Comparison of ENCODE assay signal across 10 mouse cellular contexts in the genomic region with DNA sequence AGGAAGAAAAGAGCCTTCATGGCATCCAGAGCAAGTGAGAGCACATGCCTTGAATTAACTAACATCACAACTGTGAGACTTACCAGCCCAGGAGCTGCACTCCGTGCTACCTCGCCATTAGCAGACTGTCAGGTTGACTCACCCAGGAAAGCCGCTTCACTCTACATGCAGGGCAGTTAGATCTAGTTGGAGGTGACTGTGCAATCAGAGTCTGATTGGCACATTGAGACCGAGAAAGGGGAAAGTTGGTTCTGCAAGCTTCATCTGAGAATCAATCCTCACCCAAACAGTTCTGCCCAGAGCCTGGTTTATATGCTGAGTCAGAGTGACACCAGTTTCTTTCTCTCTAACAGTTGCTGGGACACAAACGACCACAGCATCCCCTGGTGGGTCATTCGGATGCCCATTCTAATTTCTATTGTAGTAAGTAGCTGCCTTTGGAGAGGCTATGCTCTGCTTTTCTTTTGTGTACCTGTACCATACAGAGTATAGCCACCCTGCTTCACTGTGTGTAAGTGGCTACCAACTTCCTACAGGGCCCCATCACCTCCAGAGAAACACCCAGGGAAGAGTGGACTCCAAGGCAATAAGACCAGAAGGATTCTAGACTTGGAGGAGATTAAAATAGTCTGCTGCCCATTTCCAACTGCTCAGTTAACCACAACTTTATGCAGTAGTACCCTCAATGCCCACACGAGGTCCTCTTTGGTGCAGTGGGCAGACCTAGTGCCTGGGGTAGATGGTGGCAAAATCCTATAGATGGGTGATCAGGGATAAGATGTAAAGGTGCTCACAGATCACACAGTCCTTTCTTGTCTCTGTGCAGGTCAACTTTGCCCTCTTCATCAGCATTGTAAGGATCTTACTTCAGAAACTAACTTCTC.
DNase-seq lines count a peak whose midpoint lies in the region; ATAC-seq and TF ChIP-seq lines count a peak whose summit lies in the region.
"Had no signal": no experiment of that assay in that cellular context is flagged by ENCODE, and none has a peak within 500 bp of the region (broad histone marks: within the 10 kb centered on the region; RNA-seq: fewer than 3 reads in every experiment).

No protein-coding gene starts in this region.

- no peak overlapping the region for H3K9ac ChIP-seq in heart, adult 2 months (ENCODE audit: low read depth, low read length)
- no peak overlapping the region for H3K9ac ChIP-seq in kidney, embryonic 16.5 days (replicated peaks; ENCODE audit: low read length)
- H3K9ac ChIP-seq: liver, embryonic 13.5 days had no signal

- no peaks in the 10 kb centered on the region for H3K36me3 ChIP-seq in heart, adult 2 months (ENCODE audit: control insufficient read depth, insufficient read depth, low read length)
- no peaks in the 10 kb centered on the region for H3K36me3 ChIP-seq in thymus, adult 2 months (ENCODE audit: control insufficient read depth, insufficient read depth, low read length)
- H3K36me3 ChIP-seq in kidney, embryonic 16.5 days (ENCODE audit: insufficient read depth, low read length): no peaks in the 10 kb centered on the region
- H3K36me3 ChIP-seq: liver, embryonic 13.5 days had no signal

- WGBS in heart, adult 2 months: 64% methylated on average over 7 of the region's 7 CpGs
- 50% methylated on average over 7 of the region's 7 CpGs for WGBS in thymus, adult 2 months
- WGBS in kidney, embryonic 16.5 days: 76% methylated on average over 7 of the region's 7 CpGs

- intact Hi-C loops in heart, adult 2 months (cut with DNase I): no loop called here

- no peak for DNase-seq in heart, adult 2 months
- no peak for DNase-seq in heart, postnatal 4 days
- DNase-seq in thymus, adult 2 months: peak; percentile 47
- DNase-seq in thymus, adult 18-20 months: no peak
- no peak for DNase-seq in cerebellum, postnatal 36 days
- DNase-seq in ovary, adult 18-20 months (ENCODE audit: low spot score): no peak
- DNase-seq: liver, embryonic 13.5 days had no signal

- no peak for TF ChIP-seq EP300 in heart, adult 2 months (IDR thresholded peaks at IDR 0.05; ENCODE audit: insufficient read depth, low read depth, low read length)

- no peak for TF ChIP-seq POLR2A in heart, adult 2 months (IDR thresholded peaks at IDR 0.05; ENCODE audit: insufficient read depth, low read depth, low read length)
- no peak for TF ChIP-seq POLR2A in thymus, adult 2 months (IDR thresholded peaks at IDR 0.05; ENCODE audit: control insufficient read depth, extremely low read depth, insufficient read depth, low read length, poor library complexity)

- no peaks in the 10 kb centered on the region for H3K4me1 ChIP-seq in heart, adult 2 months (ENCODE audit: control insufficient read depth, insufficient read depth, low read length)
- peaks cover 2% of the 10 kb centered on the region; the same call in 1 of the 2 replicates for H3K4me1 ChIP-seq in thymus, adult 2 months (replicated peaks; ENCODE audit: control insufficient read depth, insufficient read depth, low read length)
- no peaks in the 10 kb centered on the region for H3K4me1 ChIP-seq in kidney, embryonic 16.5 days (ENCODE audit: insufficient read depth, low read length)
- H3K4me1 ChIP-seq: liver, embryonic 13.5 days had no signal

- H3K27me3 ChIP-seq in heart, adult 2 months (ENCODE audit: control insufficient read depth, insufficient read depth, low read length): no peaks in the 10 kb centered on the region
- no peaks in the 10 kb centered on the region for H3K27me3 ChIP-seq in thymus, adult 2 months (ENCODE audit: control insufficient read depth, insufficient read depth, low read length)
- no peaks in the 10 kb centered on the region for H3K27me3 ChIP-seq in kidney, embryonic 16.5 days (ENCODE audit: insufficient read depth, low read length)
- H3K27me3 ChIP-seq: liver, embryonic 13.5 days had no signal

- H3K4me3 ChIP-seq in heart, adult 2 months: no peak overlapping the region
- H3K4me3 ChIP-seq in thymus, adult 2 months (ENCODE audit: control insufficient read depth, insufficient read depth, low read length): no peak overlapping the region
- no peak overlapping the region for H3K4me3 ChIP-seq in kidney, embryonic 16.5 days (ENCODE audit: low read length)
- H3K4me3 ChIP-seq: liver, embryonic 13.5 days; myocyte had no signal

- H3K4me2 ChIP-seq in kidney, embryonic 16.5 days (replicated peaks; ENCODE audit: low read depth, low read length): no peak overlapping the region
- H3K4me2 ChIP-seq: liver, embryonic 13.5 days had no signal

- no peak overlapping the region for H3K27ac ChIP-seq in heart, adult 2 months
- no peak overlapping the region for H3K27ac ChIP-seq in thymus, adult 2 months (ENCODE audit: control insufficient read depth, insufficient read depth, low read length)
- H3K27ac ChIP-seq in kidney, embryonic 16.5 days (ENCODE audit: low read length): no peak overlapping the region
- H3K27ac ChIP-seq: liver, embryonic 13.5 days had no signal

- TF ChIP-seq CTCF in heart, adult 2 months (IDR thresholded peaks at IDR 0.05): 0 out of 2 replicates have a peak, but pooled peaks have one; percentile 4
- no peak for TF ChIP-seq CTCF in thymus, adult 2 months (IDR thresholded peaks at IDR 0.05; ENCODE audit: borderline replicate concordance, control insufficient read depth, extremely low read depth, insufficient read depth, low read length, poor library complexity)

- H3K9me3 ChIP-seq in kidney, embryonic 16.5 days (ENCODE audit: low read length): no peaks in the 10 kb centered on the region
- H3K9me3 ChIP-seq: liver, embryonic 13.5 days had no signal

- peak; percentile 85 for ATAC-seq in megakaryocyte-erythroid progenitor cell, adult 5-6 weeks (replicated peaks; ENCODE audit: low FRiP score, low TSS enrichment, poor library complexity, severe bottlenecking)
- no peak for ATAC-seq in kidney, embryonic 16.5 days (ENCODE audit: low FRiP score, low TSS enrichment)

- no peaks in the 10 kb centered on the region for H3K79me2 ChIP-seq in heart, adult 2 months (replicated peaks; ENCODE audit: control insufficient read depth, insufficient read depth, low read length)
